Mouse (Mus musculus) C2C12 (cell line): ENCODE results near the gene Fxyd6.

ENCODE experiments used
- CEBPB ChIP-seq: IDR thresholded peaks from one replicate; pipeline ENCODE4 v1.6.1; 2011; ENCODE audit warnings: low read depth, mild to moderate bottlenecking, control low read depth, moderate library complexity
- CTCF ChIP-seq: IDR thresholded peaks from one replicate; pipeline ENCODE4 v1.5.1; 2011; ENCODE audit not compliant: control insufficient read depth, insufficient read depth, insufficient read length

DNA sequence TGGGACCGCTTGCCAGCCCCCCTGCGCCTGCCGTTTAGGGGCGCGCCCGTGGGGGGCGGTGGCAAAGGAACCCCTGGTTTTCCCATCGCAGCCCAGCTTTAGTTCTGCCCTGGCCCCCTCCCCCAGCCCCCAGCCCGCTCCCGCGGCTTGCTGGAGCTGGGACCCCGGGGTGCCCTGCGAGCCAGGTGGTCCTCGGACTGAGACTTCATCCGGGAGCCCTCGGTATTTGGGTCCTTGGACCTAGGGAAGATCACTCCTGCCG lies 60.6 kb downstream of the Fxyd6 start:
- TF ChIP-seq CTCF (no peak), CEBPB (no peak)
